Mouse (Mus musculus) WW6 (cell line): ENCODE measurements at regions not wholly inside any gene's neighbourhood (a gene's known extent, or its start where the extent isn't known, plus 50 kb on each side); places are given as distances from the start of the nearest gene placed in this dataset.

Source experiments
- DNase-seq: peaks from one replicate; pipeline ENCODE4 v3.0.0-alpha.2; 2013; ENCODE audit warnings: low read depth, low spot score

DNA sequence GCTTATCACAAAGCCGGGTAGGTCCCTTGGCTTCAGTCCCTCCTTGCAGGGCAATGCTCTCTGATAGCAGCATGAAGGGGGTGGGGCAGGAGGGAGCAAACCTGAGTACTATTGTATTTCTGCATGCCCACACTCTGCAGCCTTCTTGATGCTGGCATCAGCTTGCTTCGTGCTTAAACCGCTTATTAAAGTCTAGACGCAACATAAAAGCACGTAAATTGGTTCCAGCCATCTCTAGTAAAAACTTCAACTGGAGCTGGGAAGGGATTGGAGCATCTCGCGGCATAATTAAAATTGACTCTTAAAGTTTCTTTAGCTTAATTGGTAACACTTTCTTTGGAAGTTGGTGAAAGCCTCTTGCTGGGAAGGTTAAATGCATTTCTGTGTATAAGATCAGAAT lies 131.5 kb upstream of the Jag1 start:
- no peak for DNase-seq

DNA sequence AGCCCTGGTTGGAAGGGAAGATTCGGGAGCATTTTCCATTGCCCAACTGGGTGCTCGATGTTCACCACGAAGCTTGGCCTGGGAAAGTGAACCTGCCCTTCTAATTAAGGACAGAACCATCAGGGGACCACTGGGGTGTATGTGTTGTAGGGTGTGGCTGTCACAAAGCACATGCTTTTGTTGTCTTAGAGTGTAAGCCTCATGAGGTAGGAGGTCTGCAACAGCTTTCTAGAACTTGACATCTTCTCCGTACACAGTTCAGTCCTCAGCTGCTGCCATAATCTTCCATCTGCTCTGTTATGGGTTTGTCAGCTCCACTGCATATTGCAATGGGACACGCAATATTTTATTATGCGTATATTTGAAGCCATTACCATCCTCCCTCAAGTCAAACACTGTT lies 127.9 kb upstream of the Jag1 start:
- no peak for DNase-seq

DNA sequence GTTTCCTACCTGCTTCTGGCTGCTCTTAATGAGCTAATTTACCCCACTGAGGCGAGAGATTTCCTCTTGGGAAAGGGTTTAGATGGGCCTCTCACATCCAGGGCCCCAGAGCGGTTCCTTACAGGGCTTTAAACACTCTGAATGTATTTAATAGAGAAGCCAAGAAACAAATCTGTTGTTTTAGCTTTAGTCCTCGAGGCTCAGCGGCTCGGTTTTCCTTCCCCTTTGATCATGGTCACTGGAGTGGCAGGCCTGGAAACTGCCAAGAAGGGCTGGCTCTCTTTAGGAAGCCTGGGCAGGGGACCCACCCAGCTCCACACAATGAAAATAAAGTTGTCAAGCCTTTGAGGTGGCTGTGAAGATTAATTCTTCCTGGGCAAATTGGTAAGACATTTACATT lies 127.5 kb upstream of the Jag1 start:
- no peak for DNase-seq

DNA sequence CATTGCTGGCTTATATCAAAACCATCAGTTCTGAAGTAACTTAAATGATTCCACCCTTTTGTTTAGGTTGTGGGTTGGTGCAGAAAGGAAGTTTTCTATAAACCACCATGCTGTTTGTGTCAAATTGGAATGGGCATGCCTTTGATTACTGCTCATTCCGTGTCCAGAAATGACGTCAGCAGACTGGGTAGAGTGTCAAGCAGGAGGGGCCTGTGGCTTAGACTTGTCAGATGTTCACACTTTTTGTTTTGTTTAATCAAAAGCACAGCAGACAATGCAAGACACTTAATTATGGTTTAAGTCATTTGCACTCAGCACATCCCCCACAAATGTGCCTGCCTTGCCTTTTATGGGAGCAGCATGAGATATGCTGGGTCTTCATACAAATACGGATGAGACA lies 120.5 kb upstream of the Jag1 start:
- DNase-seq, result no peak

DNA sequence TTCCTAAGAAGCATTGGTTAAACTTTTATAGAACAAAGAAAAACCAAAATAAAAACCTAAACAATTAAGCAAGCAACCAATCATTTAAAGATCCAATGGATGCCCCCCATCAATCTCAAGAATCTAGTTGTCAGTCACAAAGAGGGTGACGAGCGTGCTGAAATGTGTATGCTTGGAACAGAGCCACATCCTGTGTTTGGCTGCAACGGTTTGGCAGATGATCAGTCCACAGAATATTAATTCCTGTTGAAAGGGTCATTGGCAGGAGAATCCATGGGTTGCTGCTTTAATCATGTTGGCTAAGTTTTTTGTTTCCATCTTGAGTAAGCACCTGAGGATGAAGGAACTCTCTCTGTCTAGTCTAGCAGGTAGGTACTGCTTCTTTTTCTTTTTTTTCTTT lies 117.5 kb upstream of the Jag1 start:
- no peak for DNase-seq

DNA sequence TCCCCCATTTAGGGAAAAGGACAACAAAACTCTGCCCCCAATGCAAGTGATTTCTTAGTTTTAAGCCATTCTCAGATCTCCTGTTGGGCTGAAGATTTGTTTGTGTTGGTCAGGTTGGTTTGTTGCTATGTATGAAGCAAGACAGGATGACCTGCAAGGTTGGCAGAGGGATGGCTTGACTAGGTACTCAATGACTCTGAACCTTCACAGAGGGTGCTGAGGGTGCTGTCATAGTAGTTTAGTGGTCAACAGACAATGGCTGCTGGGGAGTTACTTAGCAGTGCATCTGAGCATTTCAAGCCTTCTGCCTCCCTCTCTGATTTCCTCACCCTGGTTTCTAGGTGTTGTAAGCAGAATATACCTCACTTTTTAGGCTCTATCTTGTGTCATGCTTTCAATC lies 114.7 kb upstream of the Jag1 start:
- no peak for DNase-seq

DNA sequence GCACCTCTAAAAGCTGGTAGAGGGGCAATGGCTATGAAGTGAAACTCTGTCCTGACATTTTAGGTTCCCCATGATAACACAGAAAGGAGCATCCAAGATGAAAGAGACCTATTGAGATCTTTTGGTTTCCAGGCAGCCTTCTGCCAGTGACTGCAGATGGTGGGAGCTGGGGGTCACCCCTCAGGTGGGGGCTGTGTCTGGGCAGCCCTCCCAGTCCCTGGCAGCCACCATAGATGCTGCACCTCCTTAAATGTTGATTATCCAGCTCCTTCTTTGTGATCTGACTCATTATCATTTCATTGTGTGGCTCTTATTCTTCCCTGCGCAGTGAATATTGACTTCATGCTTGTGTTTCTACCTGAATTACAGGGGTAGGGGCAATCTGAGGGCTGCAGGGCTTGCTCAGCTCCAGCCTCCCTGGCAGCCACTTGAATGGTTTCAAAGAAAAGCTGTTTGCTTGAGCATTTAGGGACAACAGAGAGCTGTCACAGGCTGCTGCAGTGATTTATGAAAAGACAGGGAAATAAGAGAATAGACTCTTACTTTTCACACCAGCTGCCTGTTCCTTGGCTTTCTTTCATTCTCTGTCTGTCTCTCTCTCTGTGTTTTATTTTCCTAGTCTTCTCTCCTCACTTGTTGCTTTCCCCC lies 113.1 kb upstream of the Jag1 start:
- no peak for DNase-seq

DNA sequence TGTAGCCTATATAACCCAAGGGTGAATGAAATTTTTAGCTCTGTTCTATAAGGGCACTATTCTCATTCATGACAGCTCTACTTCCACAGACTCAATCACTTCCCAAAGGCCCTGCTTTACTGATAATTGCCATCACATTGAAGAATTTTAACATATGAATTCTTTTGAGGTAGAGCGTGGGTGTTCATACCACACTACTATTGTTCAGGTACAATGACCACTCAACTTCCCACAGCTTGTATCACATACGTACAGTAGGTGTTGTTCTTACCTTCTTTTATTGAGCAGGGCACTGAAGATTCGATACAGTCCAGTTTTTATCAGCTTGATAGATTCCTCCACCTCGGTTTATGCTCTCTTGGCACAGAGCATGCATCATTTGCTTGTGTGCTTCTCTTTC lies 111.1 kb upstream of the Jag1 start:
- no peak for DNase-seq

DNA sequence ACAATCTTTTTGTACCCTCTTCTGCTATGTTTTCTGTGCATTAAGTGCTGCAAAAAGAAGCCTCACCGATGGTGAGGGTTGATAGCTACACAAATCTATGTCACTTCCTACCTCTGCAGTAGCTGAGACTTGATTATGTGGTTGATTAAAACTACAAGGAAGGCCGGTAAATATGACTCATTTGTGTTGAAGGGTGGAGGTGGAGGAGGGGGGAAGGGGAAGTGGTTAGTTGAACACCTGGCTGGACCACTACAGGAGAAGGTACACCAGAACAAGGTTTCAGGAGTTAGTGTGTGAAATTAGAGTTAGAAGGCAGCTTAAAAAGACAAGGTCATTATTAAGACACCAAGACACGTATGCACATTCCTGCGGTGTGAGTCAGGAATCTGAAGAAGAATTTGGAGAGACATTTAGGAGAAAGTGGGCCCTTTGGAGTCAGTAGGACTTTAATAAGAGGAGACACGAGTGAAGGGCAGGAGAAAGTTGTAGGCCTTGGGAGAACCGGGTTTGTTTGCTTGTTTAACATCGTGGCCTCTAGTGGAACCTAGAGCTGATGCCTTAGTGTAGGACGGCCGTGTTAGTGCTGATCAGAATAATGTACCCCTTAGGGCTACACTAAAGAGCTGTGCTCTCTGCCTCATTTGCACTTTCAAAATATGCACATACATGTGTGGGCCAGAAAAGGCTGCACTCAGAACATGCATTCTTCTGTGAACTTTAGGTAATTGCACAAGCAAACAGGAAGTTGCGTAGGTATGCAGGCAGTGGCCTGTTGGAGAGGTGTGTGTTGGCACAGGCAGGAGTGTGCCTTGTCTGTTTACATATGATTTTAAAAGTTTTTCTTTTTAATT lies 108.5 kb upstream of the Jag1 start:
- no peak for DNase-seq

DNA sequence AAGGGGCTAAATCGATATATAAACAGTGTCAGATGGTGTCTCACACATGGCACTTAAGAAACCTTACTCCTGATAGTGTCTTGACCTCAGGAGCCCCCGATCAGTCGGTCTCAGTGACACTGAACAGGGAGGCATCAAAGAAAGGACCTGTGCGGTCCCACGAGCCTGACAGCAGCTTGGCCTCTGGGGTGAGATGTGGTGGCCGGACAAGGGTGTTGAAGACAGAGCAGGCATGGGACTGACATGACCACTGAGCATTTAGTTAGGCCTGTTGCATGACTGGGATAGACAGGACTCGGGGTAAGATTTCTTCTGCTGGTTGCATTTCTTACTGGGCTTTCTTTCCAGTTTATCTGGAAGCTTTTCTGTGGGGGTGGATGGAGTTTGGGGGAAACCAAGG lies 99.3 kb upstream of the Jag1 start:
- DNase-seq, result no peak

DNA sequence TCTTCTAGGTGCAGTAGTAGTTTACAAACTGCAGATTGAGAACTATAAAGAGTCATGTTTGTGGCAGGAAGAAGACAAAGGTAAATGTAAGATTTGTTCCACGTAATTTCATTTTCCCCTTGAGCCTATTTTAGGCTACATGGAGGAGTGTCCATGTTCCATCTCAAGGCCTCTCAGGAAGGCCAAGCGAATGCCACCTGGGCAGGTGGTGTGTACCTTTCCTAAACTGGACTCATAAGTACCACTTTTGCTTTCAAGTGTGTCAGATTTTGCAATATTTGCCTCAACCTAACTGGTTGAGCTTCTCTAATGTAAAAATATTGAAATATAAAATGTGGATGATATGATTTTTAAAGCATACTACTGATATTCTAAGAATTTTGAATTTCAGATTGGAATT lies 91.4 kb upstream of the Jag1 start:
- DNase-seq, result no peak

DNA sequence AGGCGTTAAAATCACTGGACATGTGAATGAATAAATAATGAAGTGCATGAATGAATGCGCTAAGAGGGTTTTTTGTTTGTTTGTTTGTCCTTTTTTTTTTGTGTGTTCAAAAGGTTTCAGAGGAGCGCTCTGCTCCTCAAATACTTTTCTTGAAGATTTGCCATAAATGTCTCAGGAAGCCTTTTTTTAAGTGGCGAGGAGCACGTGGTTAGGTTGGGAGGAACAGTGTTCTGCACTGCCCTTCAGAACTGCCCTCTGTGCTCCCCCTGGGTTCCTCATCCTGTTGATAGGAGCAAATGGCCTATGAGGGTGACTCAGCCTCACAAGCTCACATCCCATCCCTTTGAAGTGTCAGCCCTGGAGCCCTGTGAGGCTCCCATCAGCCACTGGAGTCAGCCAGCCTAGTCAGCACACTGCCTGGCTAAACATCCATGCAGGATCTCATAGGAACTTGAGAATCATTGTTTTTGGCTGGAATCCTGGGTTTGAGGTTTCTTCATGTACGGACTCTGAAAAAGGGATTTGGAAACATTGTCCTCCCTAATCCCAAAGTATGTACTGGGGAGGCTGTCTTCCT lies 87.9 kb upstream of the Jag1 start:
- DNase-seq, result no peak

DNA sequence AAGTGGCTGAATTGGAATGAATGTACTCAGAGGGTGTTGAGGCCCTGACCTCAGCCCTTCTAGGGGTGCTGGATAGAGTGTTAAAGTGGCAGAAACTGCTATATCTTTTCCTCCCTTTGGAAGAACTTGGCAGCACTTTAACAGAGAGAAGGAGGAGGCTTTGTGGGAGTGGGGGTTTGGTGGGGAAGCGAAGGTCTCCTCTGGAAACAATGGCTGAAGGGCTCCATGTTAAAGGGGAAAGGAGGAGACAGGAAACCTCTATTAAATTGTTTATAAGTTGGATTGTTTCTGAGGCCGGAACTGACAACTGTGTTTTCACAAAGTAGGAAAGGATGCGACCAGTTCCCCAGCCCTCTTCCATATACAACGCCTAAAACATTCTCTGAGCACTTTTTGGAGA lies 83.7 kb upstream of the Jag1 start:
- no peak for DNase-seq

DNA sequence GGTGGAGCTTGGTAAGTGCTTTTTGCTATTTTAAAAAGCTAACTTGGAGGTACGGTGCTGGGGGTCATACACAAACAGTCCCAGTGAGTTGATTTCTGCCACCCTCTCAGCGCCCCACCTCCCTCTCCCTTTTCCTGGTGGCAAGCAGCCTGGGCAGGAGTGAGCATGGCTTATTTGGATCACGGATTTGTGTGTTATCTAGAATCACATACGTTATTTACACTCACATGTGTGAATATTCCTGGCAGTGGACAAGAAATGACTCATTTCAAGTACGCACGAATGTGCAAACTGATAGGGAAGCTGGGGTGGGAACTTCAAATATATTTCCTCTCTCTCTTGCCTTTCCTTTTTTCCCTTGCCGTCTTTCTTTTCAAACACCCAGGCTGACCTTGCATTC lies 75.7 kb upstream of the Jag1 start:
- no peak for DNase-seq

DNA sequence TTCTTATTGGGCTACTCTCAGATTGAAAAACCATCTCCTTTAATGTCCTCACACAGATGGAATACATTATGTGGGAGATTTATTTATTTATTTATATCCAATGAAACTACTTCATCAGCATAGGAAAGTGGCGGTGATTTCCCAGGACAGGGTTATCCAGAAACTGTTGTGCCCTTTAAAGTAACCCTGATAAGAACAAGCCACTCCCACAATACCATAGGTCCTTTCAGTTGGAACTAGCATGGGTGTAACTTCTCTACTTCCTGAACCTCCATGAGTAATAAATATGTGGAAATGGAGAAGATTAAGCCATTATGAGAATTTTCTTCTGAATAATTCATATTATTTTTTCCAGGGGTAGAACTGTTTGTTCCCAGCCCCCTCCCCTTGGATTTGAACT lies 52.7 kb upstream of the Jag1 start:
- DNase-seq, result no peak

DNA sequence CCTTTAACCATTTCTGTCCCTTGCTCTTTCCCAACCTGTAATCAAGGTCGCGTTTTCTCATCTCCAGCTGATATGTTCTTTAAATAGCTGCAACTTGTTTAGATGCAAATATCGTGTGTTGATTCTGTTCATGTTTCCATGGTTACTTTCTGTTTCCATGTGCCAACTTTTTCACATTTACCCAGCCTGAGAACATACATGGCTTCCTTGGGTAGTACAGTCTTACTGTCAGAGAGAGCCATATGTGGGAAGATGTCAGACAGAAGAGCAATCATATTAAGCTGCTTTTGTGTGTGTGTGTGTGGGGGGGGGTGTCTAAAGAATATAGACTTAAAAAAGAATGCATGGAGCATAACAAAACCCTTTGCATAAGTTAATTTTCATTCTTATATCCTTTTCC lies 52.2 kb upstream of the Jag1 start:
- DNase-seq, result no peak
